In the genomic region with DNA sequence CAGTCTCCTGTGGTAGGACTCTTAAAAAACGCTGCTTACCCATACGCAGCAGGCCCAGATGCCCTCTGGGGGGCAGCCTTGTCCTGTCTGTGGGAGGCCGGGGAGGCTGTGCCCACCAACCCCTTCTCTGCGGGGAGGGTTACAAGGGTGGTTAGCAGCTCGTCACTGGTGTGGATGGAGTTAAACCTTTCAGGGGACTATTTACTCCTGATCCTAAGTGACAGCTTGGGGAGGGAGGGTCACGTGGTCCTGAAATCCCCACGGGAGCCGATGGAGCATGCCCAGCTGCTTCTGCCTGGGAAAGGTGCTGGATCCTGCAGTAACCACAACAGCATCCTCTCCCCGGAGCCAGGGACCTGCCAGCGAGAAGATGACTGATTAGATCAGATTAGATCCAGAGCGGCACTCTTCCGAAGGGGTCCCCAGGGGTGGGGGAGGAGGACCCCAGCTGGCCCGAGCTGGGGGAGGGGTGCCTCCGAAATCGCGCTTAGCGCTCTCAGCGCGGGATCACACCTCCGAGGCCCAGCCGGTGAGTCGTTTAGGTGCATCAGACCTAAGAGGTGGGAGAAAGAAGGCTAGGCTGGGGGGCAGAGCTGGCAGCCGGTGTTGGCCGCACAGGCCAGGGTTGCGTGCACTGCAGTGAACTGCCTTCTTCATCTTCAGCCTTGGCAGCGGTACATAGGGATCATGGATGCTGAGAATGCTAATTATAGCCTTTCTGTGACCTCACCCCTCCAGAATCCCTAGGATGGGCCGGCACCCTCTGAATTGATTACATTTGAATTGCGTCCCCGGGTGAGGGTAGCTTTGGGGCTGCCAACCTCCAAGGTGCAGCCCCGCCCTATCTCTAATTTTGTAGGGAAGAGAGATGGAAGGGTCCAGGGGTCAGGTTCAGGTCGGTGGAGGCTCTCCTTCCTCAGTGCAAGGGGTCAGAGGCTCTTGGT, we compare ENCODE assay signal across 7 mouse cellular contexts. TPM values are rescaled to one million over a fixed set of nuclear protein-coding genes. Genes with fewer than 3 reads are reported as not detected.
A peak's percentile ranks its signal among the peaks of the same experiment; 100 is the strongest.
DNase-seq lines count a peak whose midpoint lies in the region; ATAC-seq and TF ChIP-seq lines count a peak whose summit lies in the region.

No protein-coding gene starts in this region.

- no peaks in the 10 kb centered on the region for H3K4me1 ChIP-seq in intestine, postnatal 0 days (replicated peaks; ENCODE audit: control insufficient read depth, insufficient read depth, low read length)
- peaks cover 63% of the 10 kb centered on the region for H3K4me1 ChIP-seq in midbrain, embryonic 10.5 days

- H3K27ac ChIP-seq in intestine, postnatal 0 days (ENCODE audit: low read depth, low read length), result no peak overlapping the region
- peak overlapping the region; percentile 98 for H3K27ac ChIP-seq in midbrain, embryonic 10.5 days (replicated peaks)

- 0 out of 2 replicates have a peak overlapping the region, but pooled peaks have one; percentile 26 for H3K9ac ChIP-seq in intestine, postnatal 0 days (ENCODE audit: low read depth, low read length)

- peak overlapping the region; percentile 66 for H3K4me2 ChIP-seq in intestine, postnatal 0 days (replicated peaks; ENCODE audit: low read depth)

- peak; percentile 46 for ATAC-seq in intestine, postnatal 0 days

- no peaks in the 10 kb centered on the region for H3K27me3 ChIP-seq in intestine, postnatal 0 days (replicated peaks; ENCODE audit: control insufficient read depth, insufficient read depth, low read length)
- peaks cover 44% of the 10 kb centered on the region for H3K27me3 ChIP-seq in midbrain, embryonic 10.5 days (ENCODE audit: low read depth, poor library complexity, severe bottlenecking)

- DNase-seq in adrenal gland, postnatal 14 days, result peak; percentile 87
- peak; percentile 92 for DNase-seq in embryo, embryonic 11 days
- peak; percentile 50 to 69 for DNase-seq in gastrocnemius, postnatal 4 days (ENCODE audit: low spot score in 2 of 2)
- peak; percentile 81 to 83 for DNase-seq in left cerebral cortex, postnatal 36 days (ENCODE audit: low spot score in 2 of 2)
- peak; percentile 91 for DNase-seq in midbrain, embryonic 10.5 days (ENCODE audit: low spot score)
- peak; percentile 37 to 46 for DNase-seq in spleen, postnatal 36 days (ENCODE audit: low spot score in 2 of 2)

- 12% methylated on average over 31 of the region's 31 CpGs for WGBS in intestine, postnatal 0 days
- under 1% methylated on average over 31 of the region's 31 CpGs for WGBS in midbrain, embryonic 10.5 days

- H3K36me3 ChIP-seq in intestine, postnatal 0 days (ENCODE audit: control insufficient read depth, insufficient read depth), result peaks cover 3% of the 10 kb centered on the region; the same call in 1 of the 2 replicates
- no peaks in the 10 kb centered on the region for H3K36me3 ChIP-seq in midbrain, embryonic 10.5 days

- no peaks in the 10 kb centered on the region for H3K9me3 ChIP-seq in intestine, postnatal 0 days (ENCODE audit: control insufficient read depth)
- no peaks in the 10 kb centered on the region for H3K9me3 ChIP-seq in midbrain, embryonic 10.5 days (replicated peaks)

- peak; percentile 96 for TF ChIP-seq CTCF in intestine, postnatal 0 days (IDR thresholded peaks at IDR 0.05; ENCODE audit: low read depth)

- peak overlapping the region; percentile 35 for H3K4me3 ChIP-seq in intestine, postnatal 0 days (ENCODE audit: low read depth, low read length)
- peak overlapping the region; percentile 82 for H3K4me3 ChIP-seq in midbrain, embryonic 10.5 days

- intact Hi-C loops in left cerebral cortex, postnatal 36 days (cut with DNase I), result loop anchor here (1.0 to 5.0 kb wide), 2 partner anchors 46 to 429 kb away; partner anchors contain the start of gene Snrpe

RNA-seq across cellular contexts. Expression of gene Plekha6, which starts 17.3 kb away (rescaled TPM):
- 15.4 and 21.6 TPM in 2 replicates for total RNA-seq in adrenal gland, postnatal 14 days (2021)
- 10 to 100 TPM; 12.6 to 14.4 TPM for total RNA-seq in gastrocnemius, postnatal 4 days (2021)
- 7.5 and 8.0 TPM in 2 replicates for polyA plus RNA-seq in intestine, postnatal 0 days (2015; fragmentation: Nextera tagmentation; extraction: Ambion mirVana)
- 10 to 100 TPM; 66.5 to 87.4 TPM for total RNA-seq in left cerebral cortex, postnatal 36 days (2021)
- 12.5 and 15.7 TPM in 2 replicates for polyA plus RNA-seq in midbrain, embryonic 10.5 days (2016; fragmentation: Nextera tagmentation; extraction: Ambion mirVana)

RNA-seq across cellular contexts. Expression of gene Ppp1r15b, which starts 50.4 kb away (rescaled TPM):
- total RNA-seq in adrenal gland, postnatal 14 days (2021), result 84.9 and 95.0 TPM in 2 replicates
- 10 to 100 TPM; 46.0 to 49.1 TPM for total RNA-seq in gastrocnemius, postnatal 4 days (2021)
- polyA plus RNA-seq in intestine, postnatal 0 days (2015; fragmentation: Nextera tagmentation; extraction: Ambion mirVana), result 28.5 and 33.0 TPM in 2 replicates
- 10 to 100 TPM; 41.7 to 42.4 TPM for total RNA-seq in left cerebral cortex, postnatal 36 days (2021)
- 48.9 and 56.8 TPM in 2 replicates for polyA plus RNA-seq in midbrain, embryonic 10.5 days (2016; fragmentation: Nextera tagmentation; extraction: Ambion mirVana)

Comparison
In these comparisons a context has a peak if more than half of its experiments do, and no peak if none do; other contexts are left out.
1. DNase-seq: peak in every context shown above with its lines; median percentile 92 in embryo, embryonic 11 days; 91 in midbrain, embryonic 10.5 days; 87 in adrenal gland, postnatal 14 days; 82 in left cerebral cortex, postnatal 36 days; 60 in gastrocnemius, postnatal 4 days; 42 in spleen, postnatal 36 days.